Mouse (Mus musculus) retina, adult 2 months (tissue): ENCODE data around the gene Ecpas.

Experiments used
- DNase-seq: peaks from one replicate; pipeline ENCODE4 v3.0.0-alpha.2; 2012; ENCODE audit warnings: low read depth, low spot score

Ecpas gene

DNA sequence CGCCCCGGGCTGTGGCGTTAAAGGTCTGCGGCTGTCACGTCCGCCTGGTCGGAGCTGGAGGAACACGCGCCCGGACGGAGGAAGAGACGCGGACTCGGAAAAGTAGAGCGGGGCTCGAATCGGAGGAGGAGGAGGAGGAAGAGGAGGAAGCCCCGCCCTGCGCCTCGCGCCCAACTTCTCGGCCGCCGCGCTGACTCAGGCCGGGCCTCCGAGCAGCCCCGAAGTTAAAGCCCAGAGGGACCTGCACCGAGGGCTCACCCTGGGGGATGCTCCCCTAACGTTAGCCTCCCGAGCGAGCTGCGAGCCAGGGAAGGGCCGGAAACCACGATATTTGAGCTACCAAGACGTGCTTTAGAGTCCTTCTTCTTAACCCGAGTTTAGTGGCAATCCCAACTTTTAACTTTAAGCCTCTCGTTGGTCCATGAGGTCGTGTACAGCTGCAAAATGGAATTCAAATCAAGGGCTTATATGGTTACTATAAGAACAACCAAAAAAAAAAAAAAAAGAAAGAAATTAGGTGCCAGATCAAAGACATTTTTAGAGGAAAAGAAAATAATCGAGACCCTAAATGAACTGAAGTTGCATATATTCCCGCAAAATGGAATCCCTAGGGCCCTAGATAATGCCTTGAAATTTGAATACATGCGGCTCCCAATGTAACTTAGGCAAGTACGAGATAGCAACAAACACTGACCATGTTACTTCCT is at the start of gene Ecpas:
TSS of gene Ecpas (minus strand) at position 121 of the 707 bp plus-strand sequence.
- DNase-seq: peak; percentile 23

DNA sequence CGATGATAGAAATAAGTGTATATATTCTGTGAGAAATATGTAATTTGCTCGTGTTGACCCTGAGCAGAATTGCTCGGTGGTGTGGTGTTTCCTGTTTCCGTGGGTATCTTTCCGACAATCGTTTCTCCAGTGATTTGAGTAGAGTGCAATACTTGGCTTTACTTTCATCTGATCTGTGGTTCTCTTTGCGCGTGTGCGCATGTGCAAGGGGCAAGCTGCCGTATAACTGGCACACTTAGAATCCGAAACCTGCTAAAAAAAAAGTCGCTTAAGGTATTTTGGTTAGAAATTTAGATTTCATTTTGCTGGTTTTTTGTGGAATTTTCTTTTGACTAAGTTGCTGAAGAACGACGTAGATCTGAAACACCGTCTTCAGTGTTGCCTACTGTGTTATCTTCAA is 49.2 kb upstream of the Ecpas start:
- DNase-seq: no peak

DNA sequence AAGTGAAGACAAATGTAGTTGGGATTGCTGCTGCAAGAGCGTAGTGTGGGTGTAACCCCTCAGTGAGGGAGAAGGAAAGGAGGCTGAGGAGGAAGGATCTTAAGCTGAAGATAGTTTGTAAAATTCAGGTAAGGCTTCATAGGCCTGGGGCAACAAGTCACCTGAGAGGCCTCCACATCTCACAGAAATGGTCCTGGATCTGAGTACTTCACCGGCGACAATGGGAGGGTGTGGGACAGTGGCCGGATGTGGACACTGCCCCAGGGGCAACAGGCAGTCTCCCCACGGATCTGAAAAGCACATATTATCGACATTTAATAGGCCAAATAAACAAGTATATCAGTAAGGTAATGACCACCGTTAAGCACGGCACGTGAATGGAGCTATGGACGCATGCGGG is 40.1 kb upstream of the Ecpas start:
- DNase-seq: no peak

DNA sequence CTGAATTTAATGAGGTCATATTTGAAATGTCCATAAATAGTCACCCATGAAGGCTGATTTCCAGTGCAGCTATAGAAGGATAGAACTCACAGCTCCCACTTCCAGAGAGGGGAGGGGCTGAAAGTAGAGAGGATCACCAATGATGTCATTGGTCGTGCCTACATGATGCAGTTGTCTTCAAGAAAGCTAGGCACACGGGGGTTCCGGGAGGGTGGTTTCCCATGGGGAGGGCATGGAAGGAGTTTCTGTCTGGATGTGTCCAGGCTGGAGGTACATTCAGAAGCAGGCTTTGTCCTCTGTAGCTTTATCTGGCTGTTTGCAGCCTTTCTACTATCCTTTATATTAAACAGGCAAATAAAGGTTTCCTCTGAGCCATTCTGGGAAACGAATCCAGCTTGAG is 35.8 kb upstream of the Ecpas start:
- DNase-seq: no peak

DNA sequence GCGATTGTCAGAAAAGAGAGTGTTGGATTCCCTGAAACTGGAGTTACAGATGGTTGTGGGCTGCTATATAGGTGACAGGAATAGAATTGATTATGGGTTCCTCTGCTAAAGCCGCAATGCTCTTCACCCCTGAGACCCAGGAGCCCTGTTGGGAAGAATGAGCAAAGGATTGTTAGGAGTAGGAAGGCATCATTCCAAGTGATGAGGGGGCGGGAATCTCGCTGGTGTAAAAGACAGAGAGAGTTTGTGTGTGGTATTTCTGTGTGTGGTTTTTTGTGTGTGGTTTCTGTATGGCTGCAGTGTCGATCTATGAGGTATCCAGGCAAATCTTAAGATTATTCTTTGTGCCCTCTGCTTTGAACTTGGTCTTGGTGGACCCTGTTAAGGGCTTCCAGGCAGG is 32.1 kb upstream of the Ecpas start:
- DNase-seq: no peak

DNA sequence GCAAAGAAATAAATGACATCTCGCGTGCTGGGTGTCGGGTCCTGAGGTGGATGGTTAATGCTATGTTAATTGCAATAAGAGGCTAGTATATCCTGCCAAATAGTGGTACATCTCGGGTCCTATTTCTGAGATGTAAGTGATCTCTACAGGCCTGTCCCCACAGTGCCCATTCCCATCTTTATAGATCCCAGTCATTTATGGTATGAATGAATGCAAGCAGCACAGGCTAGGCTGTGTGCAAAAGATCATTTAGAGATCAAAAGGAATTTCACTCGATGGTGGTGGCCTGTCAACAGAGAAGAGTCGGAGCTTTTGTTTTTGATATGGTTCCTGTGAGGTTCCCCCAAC is 31.6 kb upstream of the Ecpas start:
- no peak for DNase-seq

DNA sequence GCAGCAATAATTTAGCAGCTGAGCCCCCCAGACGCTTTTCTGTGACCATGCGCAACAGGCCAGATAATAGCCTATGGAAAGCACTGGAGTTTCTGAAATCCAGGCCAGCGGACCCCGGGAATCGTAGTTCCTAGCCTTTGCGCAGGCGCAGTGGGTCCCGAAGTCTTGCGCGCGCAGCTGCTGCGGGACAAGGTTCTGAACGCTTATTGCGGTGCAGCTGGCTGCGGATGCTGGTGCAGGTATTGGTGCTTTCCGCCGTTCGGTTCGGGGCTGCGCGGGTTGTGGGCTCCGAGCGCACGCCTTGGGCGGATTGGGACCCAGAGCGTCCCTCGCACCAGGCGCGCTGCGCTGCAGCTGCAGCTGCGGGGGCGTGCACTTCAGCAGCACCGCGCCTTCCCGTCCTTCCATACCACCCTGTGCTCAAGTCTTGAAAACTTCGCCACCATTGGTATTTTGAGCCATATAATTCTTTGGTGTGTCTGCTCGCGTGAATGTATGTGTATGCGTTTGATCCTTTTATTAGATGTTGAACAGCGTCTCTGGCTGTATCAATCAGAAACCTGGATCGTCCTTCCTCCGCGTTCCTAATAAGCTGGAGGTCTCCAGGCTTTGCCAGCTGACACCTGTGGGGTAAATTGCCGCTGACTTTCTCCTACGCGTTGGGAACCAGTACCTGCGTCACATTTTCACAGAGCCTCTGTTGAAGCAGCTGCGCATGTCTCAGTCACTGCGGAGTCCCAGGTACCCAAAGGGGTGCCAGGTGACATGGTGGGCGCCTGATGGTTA is 31.1 kb upstream of the Ecpas start, which contains the start of gene Zkscan16:
TSS of gene Zkscan16 (plus strand) at position 209 of the 786 bp plus-strand sequence.
- peak; percentile 54 for DNase-seq

DNA sequence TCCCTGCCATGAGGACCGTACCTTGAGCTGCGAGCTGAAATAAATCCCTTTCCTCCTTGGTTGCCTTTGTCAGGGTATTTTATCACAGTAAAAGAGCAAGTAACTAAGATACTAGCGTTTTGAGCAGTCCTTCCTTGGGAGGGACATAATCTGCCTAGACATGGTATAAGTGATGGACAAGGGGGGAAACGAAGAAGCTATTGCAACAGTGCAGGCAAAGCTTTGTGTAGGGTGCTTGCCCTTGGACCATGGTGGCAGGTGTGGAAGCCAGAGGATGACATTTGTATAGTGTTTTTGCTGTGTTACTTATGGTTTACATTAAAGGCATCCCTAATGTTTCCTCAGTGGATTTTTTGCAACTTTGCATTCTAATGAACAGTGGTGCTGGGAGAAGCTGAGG is 30.4 kb upstream of the Ecpas start:
- DNase-seq: no peak

DNA sequence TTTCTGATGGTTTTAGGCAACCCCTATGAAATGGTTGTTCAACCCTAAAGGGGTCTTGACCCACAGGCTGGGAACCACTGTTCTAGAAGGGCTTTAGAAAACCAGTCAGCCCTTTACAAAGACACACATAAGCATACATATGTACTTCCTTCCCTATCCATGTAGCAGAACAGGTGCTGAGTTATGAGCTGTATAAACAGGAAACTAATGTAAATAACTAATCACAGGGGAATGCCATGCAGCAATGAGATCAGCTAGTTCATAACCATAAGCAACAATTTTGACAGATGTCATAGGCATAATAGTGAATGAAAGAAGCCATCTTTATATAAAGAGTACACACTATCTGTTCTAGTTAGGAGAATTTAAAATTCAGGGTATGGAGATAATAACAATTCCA is 29.1 kb upstream of the Ecpas start:
- DNase-seq: no peak

DNA sequence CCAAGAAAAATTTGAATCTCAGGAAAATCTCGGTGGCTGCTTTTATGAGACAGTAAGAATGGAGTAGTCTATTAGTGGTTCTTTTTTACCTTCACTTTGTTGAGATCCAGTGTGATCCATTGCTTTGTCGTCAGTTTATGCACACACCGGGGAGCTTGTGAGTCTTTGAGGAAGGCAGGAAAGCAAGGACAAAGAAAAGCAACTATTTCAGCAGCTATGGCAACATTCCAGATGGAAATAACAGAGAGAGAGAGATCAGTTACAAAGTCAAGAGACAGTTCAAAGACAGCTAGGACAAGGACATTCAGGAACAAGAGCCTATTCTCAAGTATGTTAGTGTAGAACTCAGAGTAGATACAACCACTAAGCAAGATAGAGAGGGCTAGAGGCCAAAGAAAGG is 23.3 kb upstream of the Ecpas start:
- DNase-seq: no peak

DNA sequence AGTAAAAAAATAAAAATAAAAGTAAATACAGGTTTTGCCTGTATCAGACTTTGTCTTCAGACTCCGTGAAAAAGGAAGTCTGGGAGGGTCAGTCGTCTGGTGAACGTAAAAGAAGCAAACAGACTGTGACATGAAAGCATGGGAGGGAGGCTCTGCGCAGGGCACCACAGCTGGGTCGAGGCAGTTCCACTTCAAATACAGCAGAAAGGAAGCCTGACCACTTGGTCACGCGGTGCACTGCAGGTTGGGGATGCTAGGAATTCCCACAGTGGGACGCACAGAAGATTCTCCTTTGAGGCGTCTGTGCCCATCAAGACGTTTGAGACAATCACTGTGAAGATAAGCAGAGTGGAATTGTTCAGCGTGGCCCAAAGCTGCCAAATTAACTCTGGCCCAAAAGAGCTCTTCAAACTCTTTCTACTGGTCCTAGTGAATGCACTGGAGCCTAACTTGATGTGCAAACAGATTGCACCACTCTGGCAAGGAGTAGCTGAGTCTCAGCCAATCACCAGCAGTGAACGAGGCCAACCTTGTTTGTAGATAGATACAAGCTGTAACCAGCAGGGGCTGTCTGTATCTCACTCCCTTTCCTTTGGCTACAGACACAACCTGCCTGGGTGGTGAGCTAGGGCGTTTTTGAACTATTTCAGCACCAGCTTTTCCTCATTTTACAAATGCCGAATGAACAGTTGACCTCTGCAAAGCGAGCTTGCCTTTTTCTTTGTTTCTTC is 22.4 kb upstream of the Ecpas start:
- no peak for DNase-seq

DNA sequence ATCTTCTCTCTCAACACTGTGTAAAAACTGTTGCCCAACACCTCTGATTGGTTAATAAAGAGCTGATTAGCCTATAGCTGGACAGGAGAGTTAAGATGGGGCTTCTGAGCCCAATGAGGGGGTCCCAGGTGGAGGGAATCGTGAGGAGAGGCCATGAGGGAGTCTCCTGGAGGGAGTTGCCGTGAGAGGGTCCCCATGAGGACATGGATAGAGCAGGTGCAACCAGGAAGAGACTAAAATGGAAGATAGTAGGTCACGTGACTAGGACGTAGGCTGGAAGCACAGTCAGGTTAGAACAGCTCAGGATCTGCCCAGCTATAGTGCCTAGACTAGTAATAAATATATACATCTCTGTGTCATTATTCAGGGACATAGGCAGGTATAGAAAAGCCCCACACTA is 21.8 kb upstream of the Ecpas start:
- no peak for DNase-seq

DNA sequence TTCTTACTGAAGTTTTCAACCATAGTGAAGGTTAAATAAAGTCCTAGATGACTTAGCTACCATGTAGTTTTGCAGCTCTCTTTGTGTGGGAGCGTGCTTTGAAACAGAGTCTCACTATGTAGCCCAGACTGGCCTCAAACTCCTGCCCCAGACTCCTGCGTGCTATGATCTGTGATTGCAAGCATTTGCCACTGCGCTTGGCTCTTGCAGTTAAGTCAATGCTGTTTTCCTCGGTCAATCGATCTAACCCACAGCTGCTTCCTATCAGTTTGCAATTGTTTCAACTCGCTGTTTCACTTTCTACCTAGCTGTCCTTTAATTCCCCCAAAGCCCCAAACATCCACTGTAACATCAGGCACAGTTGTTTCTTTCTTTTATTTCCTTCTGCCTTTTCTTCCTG is 20.0 kb upstream of the Ecpas start:
- no peak for DNase-seq

DNA sequence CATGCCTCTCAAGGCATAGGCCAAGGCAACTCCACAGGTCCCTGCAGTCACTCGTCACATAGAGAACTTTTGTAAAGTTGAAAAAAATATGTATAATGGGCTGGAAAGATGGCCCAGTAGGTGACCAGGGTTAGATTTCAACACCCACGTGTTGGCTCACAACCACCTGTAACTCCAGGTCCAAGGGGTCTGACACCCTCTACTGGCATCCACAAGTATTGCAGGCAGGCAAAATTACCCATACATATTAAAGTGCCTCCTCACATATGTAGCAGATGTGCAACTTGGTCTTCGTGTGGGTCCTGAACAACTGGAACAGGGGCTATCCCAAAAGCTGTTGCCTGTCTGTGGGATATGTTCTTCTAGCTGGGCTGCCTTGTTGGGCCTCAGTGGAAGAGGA is 15.1 kb upstream of the Ecpas start:
- no peak for DNase-seq

DNA sequence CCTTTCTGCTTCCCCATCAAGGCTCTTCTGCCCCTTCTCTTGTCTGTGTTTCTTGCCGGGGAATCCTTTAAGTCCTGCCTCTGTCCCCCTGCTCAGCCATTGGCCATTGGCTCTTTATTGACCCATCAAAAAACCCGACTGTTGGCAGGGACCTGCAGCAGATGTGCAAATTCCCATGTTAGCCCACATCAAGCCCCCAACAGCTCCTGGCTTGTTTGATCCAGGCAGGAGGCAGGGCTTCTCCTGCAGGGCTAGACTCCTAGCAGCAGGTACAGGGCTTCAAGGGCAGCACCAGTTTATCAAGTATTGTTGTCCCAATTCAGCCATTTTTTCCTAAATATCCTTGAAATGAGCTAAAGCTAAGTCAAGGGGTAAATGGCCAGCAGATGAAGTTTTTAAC is 13.6 kb upstream of the Ecpas start:
- DNase-seq: no peak

DNA sequence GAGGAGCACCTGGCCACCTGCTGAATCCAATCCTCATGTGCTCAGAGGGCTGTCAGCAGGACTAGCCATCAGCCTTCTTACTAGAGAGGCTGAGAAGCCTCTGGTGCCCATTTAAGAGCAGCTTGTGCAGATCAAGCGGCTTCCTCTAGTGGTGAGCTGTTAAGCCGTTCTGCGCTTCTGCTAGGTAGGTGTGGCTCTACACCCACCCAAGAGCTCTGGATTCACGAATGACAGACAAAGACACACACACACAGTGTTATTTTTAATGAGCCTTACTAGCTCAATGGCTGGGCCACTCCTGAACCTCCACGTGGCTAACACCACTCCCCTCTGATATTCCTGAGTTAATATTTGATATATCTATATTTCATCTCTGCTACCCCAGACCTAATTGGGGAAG is 13.1 kb upstream of the Ecpas start:
- DNase-seq: no peak

DNA sequence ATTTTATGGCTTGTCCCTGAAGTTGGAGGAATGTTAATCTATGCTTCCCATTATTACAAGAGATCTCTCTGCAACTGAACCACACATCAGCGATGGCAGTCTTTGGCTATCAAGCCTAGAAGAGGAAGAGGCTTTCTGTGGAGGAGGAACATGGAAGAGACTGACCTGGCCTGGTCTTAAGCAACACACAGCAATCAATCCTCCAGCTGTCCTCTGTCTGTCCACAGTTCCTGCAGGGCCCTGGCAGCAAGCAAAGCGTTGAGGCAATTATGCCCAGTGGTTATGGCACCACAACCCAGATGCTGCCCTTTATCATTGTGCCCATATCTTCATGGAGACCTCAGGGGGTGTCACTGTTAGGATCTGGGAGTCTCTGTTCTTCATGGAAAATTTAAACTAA is 11.4 kb upstream of the Ecpas start:
- no peak for DNase-seq

DNA sequence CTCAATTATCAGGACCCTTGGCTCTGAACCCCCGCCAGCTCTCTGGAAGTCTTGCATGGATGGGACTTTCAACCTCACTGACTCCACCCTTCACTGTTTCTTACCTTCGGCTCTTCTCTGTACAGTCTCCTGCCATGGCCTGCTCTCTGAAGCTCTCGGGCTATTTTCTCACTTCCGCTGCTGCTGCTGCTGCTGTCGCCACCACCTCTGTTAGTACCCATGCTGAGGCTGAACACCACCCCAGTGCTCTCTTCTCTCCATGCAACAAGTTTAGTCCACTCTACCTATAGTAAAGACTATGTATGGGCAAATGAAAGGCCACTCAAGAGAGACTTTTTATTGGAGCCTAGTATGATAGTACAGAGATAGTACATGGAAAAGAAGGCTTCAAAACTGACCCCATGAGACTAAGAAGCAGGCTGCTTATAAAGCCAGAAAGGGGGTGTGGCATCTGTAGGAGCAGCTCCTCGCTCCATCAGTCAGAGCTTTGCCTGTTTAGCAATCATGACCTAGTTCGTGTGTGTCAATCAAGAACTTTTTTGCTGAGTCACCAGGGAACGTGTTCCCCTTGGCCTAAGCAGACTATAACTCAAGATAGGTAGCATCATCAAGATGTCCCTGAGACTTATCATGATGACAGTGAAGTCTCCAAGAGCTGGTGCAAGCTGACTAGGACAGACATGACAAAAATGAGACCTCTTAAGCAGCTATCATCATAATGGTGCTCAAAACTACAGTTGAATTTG is 2.7 kb upstream of the Ecpas start:
- DNase-seq: no peak

DNA sequence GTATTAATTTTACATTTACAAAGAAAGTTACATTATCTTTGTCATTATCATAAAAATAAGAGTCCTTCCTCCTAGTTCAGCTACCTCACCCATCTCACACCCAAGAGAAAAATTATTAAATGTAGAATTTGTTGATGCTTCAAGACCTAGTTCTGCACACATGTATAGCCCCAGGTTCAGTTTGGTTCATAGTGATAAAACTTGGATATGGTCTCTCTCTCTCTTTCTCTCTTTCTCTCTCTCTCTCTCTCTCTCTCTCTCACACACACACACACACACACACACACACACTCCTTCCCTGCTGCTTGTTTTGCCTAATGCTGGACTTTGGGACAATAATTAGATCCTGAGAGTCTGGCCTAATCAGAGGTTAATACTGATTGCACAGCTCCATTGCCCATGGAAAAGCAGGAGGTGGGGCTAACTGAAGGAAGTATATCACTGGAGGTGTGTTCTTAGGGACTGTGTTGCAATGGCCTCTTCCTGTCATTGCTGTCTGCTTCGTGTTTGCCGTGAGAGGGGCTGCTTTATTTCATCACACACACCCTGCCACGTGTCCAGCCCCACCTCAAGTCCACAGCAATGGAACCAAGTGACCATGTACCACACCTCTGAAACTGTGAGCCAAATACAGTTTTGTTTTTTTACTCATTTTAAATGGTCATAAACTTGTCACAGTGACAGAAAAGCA is 932 bp upstream of the Ecpas start:
- DNase-seq: no peak

DNA sequence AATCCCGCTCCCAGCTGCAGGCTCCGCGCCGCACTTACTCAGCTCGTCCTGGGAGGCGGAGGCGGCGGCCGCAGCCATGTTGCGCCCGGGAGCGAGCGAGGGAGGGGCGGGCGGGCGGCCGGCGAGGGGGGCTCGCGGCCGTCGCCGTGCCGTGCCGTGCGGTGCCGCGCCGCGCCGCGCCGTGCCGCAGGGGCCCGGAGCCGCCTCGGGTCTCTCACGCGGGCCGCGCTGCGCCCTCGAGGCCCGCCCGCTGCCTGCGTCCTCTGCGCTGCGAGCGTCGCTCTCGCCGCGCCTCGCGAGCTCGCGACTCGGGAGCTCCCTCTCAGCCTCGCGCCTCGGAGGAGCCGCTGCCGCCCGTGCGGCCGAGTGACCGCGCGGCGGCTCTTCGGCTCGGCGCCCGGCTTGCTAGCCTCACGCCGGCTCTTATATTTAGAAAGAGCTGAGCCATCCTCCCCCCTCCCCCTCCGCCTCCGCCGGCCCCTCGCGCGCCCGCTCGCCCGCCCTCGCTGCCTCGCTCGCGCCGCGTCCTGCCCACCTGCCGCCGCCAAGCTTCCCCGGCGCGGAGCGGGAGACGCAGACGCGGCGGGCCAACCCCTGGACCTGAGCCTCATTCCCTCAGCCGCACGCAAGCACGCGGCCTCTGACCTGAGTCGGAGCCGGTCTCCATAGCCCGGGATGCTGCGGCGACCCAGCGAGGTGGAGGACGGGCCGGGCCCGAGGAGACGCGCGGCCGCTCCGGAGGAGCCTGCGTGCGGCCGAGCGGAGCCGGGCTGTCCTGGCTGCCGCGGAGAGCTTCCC is 519 bp downstream of the Ecpas start:
- peak; percentile 39 for DNase-seq
